Mouse (Mus musculus): ENCODE data around the gene Smo. TPM values are rescaled to one million over a fixed set of nuclear protein-coding genes. Genes with fewer than 3 reads are reported as not detected.

Gene Smo
- polyA plus RNA-seq, 1 experiment from 2014 or later = 2.9 TPM

- ATAC-seq (ENCODE audit: low read depth) = no peak
- Histone ChIP-seq H3K9me3 (replicated peaks; ENCODE audit: control insufficient read depth, low read length) (no peaks in the 10 kb centered on the region), H3K4me1 (ENCODE audit: control insufficient read depth, low read depth, low read length) (peaks cover 2% of the 10 kb centered on the region), H3K27ac (ENCODE audit: low read length) (no peak overlapping the region), H3K4me2 (ENCODE audit: low read depth, low read length) (no peak overlapping the region), H3K36me3 (ENCODE audit: control insufficient read depth, insufficient read depth) (peaks cover 65% of the 10 kb centered on the region), H3K27me3 (ENCODE audit: control insufficient read depth, insufficient read depth, low read depth, low read length) (no peaks in the 10 kb centered on the region), H3K4me3 (ENCODE audit: low read depth, low read length) (no peak overlapping the region), H3K9ac (ENCODE audit: low read depth, low read length) (no peak overlapping the region)
- 70% methylated on average over 14 of the region's 14 CpGs for WGBS (ENCODE audit: insufficient replicate concordance)
Measured at GRCm38 (mm10) chr6:29717952-29718521, 17.3 kb upstream of the Smo start.

GRCm38 (mm10) chr6:29718894-29719329 is 16.4 kb upstream of the Smo start:
- Histone ChIP-seq H3K4me1 (ENCODE audit: control insufficient read depth, low read depth, low read length) (peaks cover 2% of the 10 kb centered on the region), H3K9ac (ENCODE audit: low read depth, low read length) (no peak overlapping the region), H3K36me3 (ENCODE audit: control insufficient read depth, insufficient read depth) (peaks cover 58% of the 10 kb centered on the region), H3K9me3 (replicated peaks; ENCODE audit: control insufficient read depth, low read length) (no peaks in the 10 kb centered on the region), H3K4me3 (ENCODE audit: low read depth, low read length) (peak overlapping the region; percentile 9; the same call in 1 of the 2 replicates), H3K27ac (ENCODE audit: low read length) (no peak overlapping the region), H3K27me3 (ENCODE audit: control insufficient read depth, insufficient read depth, low read depth, low read length) (no peaks in the 10 kb centered on the region), H3K4me2 (ENCODE audit: low read depth, low read length) (peak overlapping the region; percentile 10)
- no peak for ATAC-seq (ENCODE audit: low read depth)
- WGBS (ENCODE audit: insufficient replicate concordance) = 30% methylated on average over 15 of the region's 15 CpGs

- no peak for ATAC-seq (ENCODE audit: low read depth)
- Histone ChIP-seq H3K27me3 (ENCODE audit: control insufficient read depth, insufficient read depth, low read depth, low read length) (no peaks in the 10 kb centered on the region), H3K4me1 (ENCODE audit: control insufficient read depth, low read depth, low read length) (peaks cover 2% of the 10 kb centered on the region), H3K4me3 (ENCODE audit: low read depth, low read length) (no peak overlapping the region), H3K36me3 (ENCODE audit: control insufficient read depth, insufficient read depth) (peaks cover 34% of the 10 kb centered on the region), H3K9me3 (replicated peaks; ENCODE audit: control insufficient read depth, low read length) (no peaks in the 10 kb centered on the region), H3K4me2 (ENCODE audit: low read depth, low read length) (no peak overlapping the region), H3K9ac (ENCODE audit: low read depth, low read length) (no peak overlapping the region), H3K27ac (ENCODE audit: low read length) (no peak overlapping the region)
- WGBS (ENCODE audit: insufficient replicate concordance) = 66% methylated on average over 2 of the region's 2 CpGs
Measured at GRCm38 (mm10) chr6:29721890-29722289, 13.4 kb upstream of the Smo start.

GRCm38 (mm10) chr6:29726576-29727200 is 8.6 kb upstream of the Smo start:
- Histone ChIP-seq H3K4me2 (ENCODE audit: low read depth, low read length) (no peak overlapping the region), H3K9ac (ENCODE audit: low read depth, low read length) (no peak overlapping the region), H3K36me3 (ENCODE audit: control insufficient read depth, insufficient read depth) (no peaks in the 10 kb centered on the region), H3K4me1 (ENCODE audit: control insufficient read depth, low read depth, low read length) (no peaks in the 10 kb centered on the region), H3K27ac (ENCODE audit: low read length) (no peak overlapping the region), H3K9me3 (replicated peaks; ENCODE audit: control insufficient read depth, low read length) (no peaks in the 10 kb centered on the region), H3K27me3 (ENCODE audit: control insufficient read depth, insufficient read depth, low read depth, low read length) (no peaks in the 10 kb centered on the region; the same call in 1 of the 2 replicates), H3K4me3 (ENCODE audit: low read depth, low read length) (no peak overlapping the region)
- ATAC-seq (ENCODE audit: low read depth) = no peak
- 70% methylated on average over 1 of the region's 1 CpGs for WGBS (ENCODE audit: insufficient replicate concordance)

- no peak for ATAC-seq (ENCODE audit: low read depth)
- peaks cover 2% of the 10 kb centered on the region; the same call in 1 of the 2 replicates for H3K27me3 ChIP-seq (ENCODE audit: control insufficient read depth, insufficient read depth, low read depth, low read length)
- H3K36me3 ChIP-seq (ENCODE audit: control insufficient read depth, insufficient read depth) = no peaks in the 10 kb centered on the region
- no peak overlapping the region for H3K4me2 ChIP-seq (ENCODE audit: low read depth, low read length)
- 52% methylated on average over 3 of the region's 3 CpGs for WGBS (ENCODE audit: insufficient replicate concordance)
- H3K27ac ChIP-seq (ENCODE audit: low read length) = no peak overlapping the region
- no peaks in the 10 kb centered on the region for H3K4me1 ChIP-seq (ENCODE audit: control insufficient read depth, low read depth, low read length)
- no peaks in the 10 kb centered on the region for H3K9me3 ChIP-seq (replicated peaks; ENCODE audit: control insufficient read depth, low read length)
- no peak overlapping the region for H3K9ac ChIP-seq (ENCODE audit: low read depth, low read length)
- no peak overlapping the region for H3K4me3 ChIP-seq (ENCODE audit: low read depth, low read length)
Measured at GRCm38 (mm10) chr6:29728035-29728434, 7.3 kb upstream of the Smo start.

- Histone ChIP-seq H3K27ac (ENCODE audit: low read length) (no peak overlapping the region), H3K4me1 (ENCODE audit: control insufficient read depth, low read depth, low read length) (no peaks in the 10 kb centered on the region), H3K27me3 (ENCODE audit: control insufficient read depth, insufficient read depth, low read depth, low read length) (peaks cover 8% of the 10 kb centered on the region), H3K9me3 (replicated peaks; ENCODE audit: control insufficient read depth, low read length) (no peaks in the 10 kb centered on the region), H3K9ac (ENCODE audit: low read depth, low read length) (no peak overlapping the region), H3K36me3 (ENCODE audit: control insufficient read depth, insufficient read depth) (no peaks in the 10 kb centered on the region), H3K4me3 (ENCODE audit: low read depth, low read length) (no peak overlapping the region), H3K4me2 (ENCODE audit: low read depth, low read length) (no peak overlapping the region)
- 47% methylated on average over 1 of the region's 1 CpGs for WGBS (ENCODE audit: insufficient replicate concordance)
- ATAC-seq (ENCODE audit: low read depth) = no peak
Measured at GRCm38 (mm10) chr6:29729491-29729890, 5.8 kb upstream of the Smo start.

GRCm38 (mm10) chr6:29735689-29736451 is 567 bp downstream of the Smo start:
- H3K27me3 ChIP-seq (ENCODE audit: control insufficient read depth, insufficient read depth, low read depth, low read length) = peaks cover 40% of the 10 kb centered on the region
- no peaks in the 10 kb centered on the region for H3K9me3 ChIP-seq (replicated peaks; ENCODE audit: control insufficient read depth, low read length)
- H3K4me1 ChIP-seq (ENCODE audit: control insufficient read depth, low read depth, low read length) = peaks cover 14% of the 10 kb centered on the region
- H3K4me3 ChIP-seq (ENCODE audit: low read depth, low read length) = peak overlapping the region; percentile 71
- peak; percentile 72 for ATAC-seq (ENCODE audit: low read depth)
- no peaks in the 10 kb centered on the region for H3K36me3 ChIP-seq (ENCODE audit: control insufficient read depth, insufficient read depth)
- peak overlapping the region; percentile 79 for H3K9ac ChIP-seq (ENCODE audit: low read depth, low read length)
- peak overlapping the region; percentile 74 for H3K27ac ChIP-seq (ENCODE audit: low read length)
- H3K4me2 ChIP-seq (ENCODE audit: low read depth, low read length) = peak overlapping the region; percentile 94
- under 1% methylated on average over 75 of the region's 75 CpGs for WGBS (ENCODE audit: insufficient replicate concordance)

- H3K4me2 ChIP-seq (ENCODE audit: low read depth, low read length) = peak overlapping the region; percentile 94
- peaks cover 40% of the 10 kb centered on the region for H3K27me3 ChIP-seq (ENCODE audit: control insufficient read depth, insufficient read depth, low read depth, low read length)
- H3K9ac ChIP-seq (ENCODE audit: low read depth, low read length) = peak overlapping the region; percentile 79
- peaks cover 14% of the 10 kb centered on the region for H3K4me1 ChIP-seq (ENCODE audit: control insufficient read depth, low read depth, low read length)
- peak overlapping the region; percentile 71 for H3K4me3 ChIP-seq (ENCODE audit: low read depth, low read length)
- no peak for ATAC-seq (ENCODE audit: low read depth)
- WGBS (ENCODE audit: insufficient replicate concordance) = 17% methylated on average over 13 of the region's 13 CpGs
- no peaks in the 10 kb centered on the region for H3K9me3 ChIP-seq (replicated peaks; ENCODE audit: control insufficient read depth, low read length)
- no peaks in the 10 kb centered on the region for H3K36me3 ChIP-seq (ENCODE audit: control insufficient read depth, insufficient read depth)
- no peak overlapping the region for H3K27ac ChIP-seq (ENCODE audit: low read length)
Measured at GRCm38 (mm10) chr6:29736610-29737458, 1.5 kb downstream of the Smo start.

All from liver, embryonic 16.5 days (tissue).